ENCODE assay signal across 23 mouse cellular contexts in genomic region chr6:49146461-49146860, GRCm38 (mm10).
DNase-seq lines count a peak whose midpoint lies in the region; ATAC-seq and TF ChIP-seq lines count a peak whose summit lies in the region.
"Had no signal": no experiment of that assay in that cellular context is flagged by ENCODE, and none has a peak within 500 bp of the region (broad histone marks: within the 10 kb centered on the region; RNA-seq: fewer than 3 reads in every experiment).

No protein-coding gene starts in this region.

- WGBS in intestine, embryonic 16.5 days = 65% methylated on average over 2 of the region's 2 CpGs
- WGBS in intestine, embryonic 15.5 days = 57% methylated on average over 2 of the region's 2 CpGs
- 79% methylated on average over 2 of the region's 2 CpGs for WGBS in kidney, embryonic 16.5 days
- WGBS in kidney, embryonic 14.5 days = 81% methylated on average over 2 of the region's 2 CpGs
- 45% methylated on average over 2 of the region's 2 CpGs for WGBS in intestine, postnatal 0 days

- H3K27me3 ChIP-seq in intestine, embryonic 16.5 days (replicated peaks; ENCODE audit: control insufficient read depth, insufficient read depth, low read length) = no peaks in the 10 kb centered on the region
- H3K27me3 ChIP-seq in intestine, embryonic 15.5 days (replicated peaks) = no peaks in the 10 kb centered on the region
- H3K27me3 ChIP-seq in kidney, embryonic 16.5 days (ENCODE audit: insufficient read depth, low read length) = no peaks in the 10 kb centered on the region
- no peaks in the 10 kb centered on the region for H3K27me3 ChIP-seq in kidney, embryonic 14.5 days (ENCODE audit: control insufficient read depth, insufficient read depth, low read length)
- no peaks in the 10 kb centered on the region for H3K27me3 ChIP-seq in intestine, postnatal 0 days (replicated peaks; ENCODE audit: control insufficient read depth, insufficient read depth, low read length)
- H3K27me3 ChIP-seq: CH12.LX; embryonic facial prominence, embryonic 15.5 days; heart, embryonic 12.5 days; Patski had no signal

- no peak overlapping the region for H3K9ac ChIP-seq in intestine, embryonic 16.5 days (ENCODE audit: low read depth, low read length)
- H3K9ac ChIP-seq in intestine, embryonic 15.5 days = no peak overlapping the region
- no peak overlapping the region for H3K9ac ChIP-seq in kidney, embryonic 16.5 days (replicated peaks; ENCODE audit: low read length)
- H3K9ac ChIP-seq in kidney, embryonic 14.5 days (ENCODE audit: low read depth, low read length) = no peak overlapping the region
- H3K9ac ChIP-seq in intestine, postnatal 0 days (ENCODE audit: low read depth, low read length) = no peak overlapping the region
- H3K9ac ChIP-seq: embryonic facial prominence, embryonic 15.5 days; heart, embryonic 12.5 days; hindbrain, embryonic 14.5 days had no signal

- ATAC-seq in intestine, embryonic 16.5 days = no peak
- no peak for ATAC-seq in intestine, embryonic 15.5 days
- no peak for ATAC-seq in kidney, embryonic 16.5 days (ENCODE audit: low FRiP score, low TSS enrichment)
- ATAC-seq in kidney, embryonic 14.5 days (ENCODE audit: low FRiP score, low TSS enrichment) = no peak
- ATAC-seq in intestine, postnatal 0 days = no peak
- ATAC-seq: activated CD4-positive, CD25-positive, alpha-beta regulatory T cell, adult 4 months; forebrain, embryonic 14.5 days; Patski had no signal

- peaks cover 37% of the 10 kb centered on the region for H3K4me1 ChIP-seq in intestine, embryonic 16.5 days (ENCODE audit: control insufficient read depth, insufficient read depth, low read length)
- H3K4me1 ChIP-seq in intestine, embryonic 15.5 days (replicated peaks) = 0 out of 2 replicates have a peak, but pooled peaks cover 7% of the 10 kb centered on the region
- peaks cover 26% of the 10 kb centered on the region for H3K4me1 ChIP-seq in kidney, embryonic 16.5 days (ENCODE audit: insufficient read depth, low read length)
- peaks cover 8% of the 10 kb centered on the region for H3K4me1 ChIP-seq in kidney, embryonic 14.5 days (ENCODE audit: control insufficient read depth, insufficient read depth, low read length)
- peaks cover 6% of the 10 kb centered on the region; the same call in 1 of the 2 replicates for H3K4me1 ChIP-seq in intestine, postnatal 0 days (replicated peaks; ENCODE audit: control insufficient read depth, insufficient read depth, low read length)

- no peaks in the 10 kb centered on the region for H3K36me3 ChIP-seq in intestine, embryonic 16.5 days (ENCODE audit: control insufficient read depth, insufficient read depth, low read length)
- H3K36me3 ChIP-seq in intestine, embryonic 15.5 days = no peaks in the 10 kb centered on the region
- no peaks in the 10 kb centered on the region for H3K36me3 ChIP-seq in kidney, embryonic 16.5 days (ENCODE audit: insufficient read depth, low read length)
- no peaks in the 10 kb centered on the region for H3K36me3 ChIP-seq in kidney, embryonic 14.5 days (ENCODE audit: control insufficient read depth, insufficient read depth, low read length)
- no peaks in the 10 kb centered on the region for H3K36me3 ChIP-seq in intestine, postnatal 0 days (ENCODE audit: control insufficient read depth, insufficient read depth)
- H3K36me3 ChIP-seq: embryonic facial prominence, embryonic 15.5 days; heart, embryonic 12.5 days had no signal

- no peaks in the 10 kb centered on the region for H3K9me3 ChIP-seq in intestine, embryonic 16.5 days (ENCODE audit: control insufficient read depth, low read length)
- no peaks in the 10 kb centered on the region for H3K9me3 ChIP-seq in intestine, embryonic 15.5 days
- no peaks in the 10 kb centered on the region for H3K9me3 ChIP-seq in kidney, embryonic 16.5 days (ENCODE audit: low read length)
- H3K9me3 ChIP-seq in kidney, embryonic 14.5 days (ENCODE audit: control insufficient read depth, low read length) = no peaks in the 10 kb centered on the region
- H3K9me3 ChIP-seq in intestine, postnatal 0 days (ENCODE audit: control insufficient read depth) = no peaks in the 10 kb centered on the region
- H3K9me3 ChIP-seq: embryonic facial prominence, embryonic 15.5 days; forebrain, embryonic 10.5 days; heart, embryonic 12.5 days; hindbrain, embryonic 10.5 days had no signal

- H3K4me2 ChIP-seq in intestine, embryonic 16.5 days (ENCODE audit: low read depth, low read length) = no peak overlapping the region
- H3K4me2 ChIP-seq in intestine, embryonic 15.5 days (replicated peaks) = no peak overlapping the region
- no peak overlapping the region for H3K4me2 ChIP-seq in kidney, embryonic 16.5 days (replicated peaks; ENCODE audit: low read depth, low read length)
- no peak overlapping the region for H3K4me2 ChIP-seq in kidney, embryonic 14.5 days (replicated peaks; ENCODE audit: low read depth, low read length)
- no peak overlapping the region for H3K4me2 ChIP-seq in intestine, postnatal 0 days (replicated peaks; ENCODE audit: low read depth)
- H3K4me2 ChIP-seq: embryonic facial prominence, embryonic 15.5 days; heart, embryonic 12.5 days; hindbrain, embryonic 14.5 days had no signal

- H3K4me3 ChIP-seq in intestine, embryonic 16.5 days (ENCODE audit: low read length) = no peak overlapping the region
- no peak overlapping the region for H3K4me3 ChIP-seq in intestine, embryonic 15.5 days (replicated peaks)
- no peak overlapping the region for H3K4me3 ChIP-seq in kidney, embryonic 16.5 days (ENCODE audit: low read length)
- H3K4me3 ChIP-seq in kidney, embryonic 14.5 days (ENCODE audit: low read length) = no peak overlapping the region
- H3K4me3 ChIP-seq in intestine, postnatal 0 days (ENCODE audit: low read depth, low read length) = no peak overlapping the region
- H3K4me3 ChIP-seq: embryonic facial prominence, embryonic 15.5 days; erythroblast, embryonic 14.5 days; forebrain, embryonic 10.5 days; gastrocnemius, adult 2 months; heart, adult 2 months; heart, embryonic 12.5 days; hindbrain, embryonic 10.5 days had no signal

- H3K27ac ChIP-seq in intestine, embryonic 16.5 days (ENCODE audit: low read length) = peak overlapping the region; percentile 34
- H3K27ac ChIP-seq in intestine, embryonic 15.5 days = no peak overlapping the region
- H3K27ac ChIP-seq in kidney, embryonic 16.5 days (ENCODE audit: low read length) = peak overlapping the region; percentile 17; the same call in 1 of the 2 replicates
- no peak overlapping the region for H3K27ac ChIP-seq in kidney, embryonic 14.5 days (ENCODE audit: low read depth, low read length)
- peak overlapping the region; percentile 54; the same call in 1 of the 2 replicates for H3K27ac ChIP-seq in intestine, postnatal 0 days (ENCODE audit: low read depth, low read length)
- H3K27ac ChIP-seq: embryonic facial prominence, embryonic 15.5 days; forebrain, embryonic 10.5 days; gastrocnemius, adult 2 months; heart, adult 2 months; hindbrain, embryonic 10.5 days; hindbrain, embryonic 14.5 days had no signal

- no peak for DNase-seq in gastrocnemius, postnatal 4 days (ENCODE audit: low spot score in 2 of 2)
- DNase-seq: adrenal gland, postnatal 14 days; cerebellum, adult 11-12 months; cerebellum, adult 9-10 months; cerebellum, postnatal 36 days; gastrocnemius, adult 2 months; gastrocnemius, postnatal 25 days; heart, adult 2 months had no signal

- TF ChIP-seq CTCF in intestine, postnatal 0 days (IDR thresholded peaks at IDR 0.05; ENCODE audit: low read depth) = no peak

Comparison
In these comparisons a context has a peak if more than half of its experiments do, and no peak if none do; other contexts are left out.
1. H3K27ac ChIP-seq: peak in intestine, embryonic 16.5 days (single experiment), kidney, embryonic 16.5 days (single experiment) and intestine, postnatal 0 days (single experiment); none in intestine, embryonic 15.5 days (single experiment) and kidney, embryonic 14.5 days (single experiment).